Mouse (Mus musculus): ENCODE measurements around the gene Zfp444.
"Not testable (repeated sequence)": the region's sequence is repeated elsewhere in the genome, so short reads cannot be mapped to it uniquely, and the experiment has no call there.

The Zfp444 gene

DNA sequence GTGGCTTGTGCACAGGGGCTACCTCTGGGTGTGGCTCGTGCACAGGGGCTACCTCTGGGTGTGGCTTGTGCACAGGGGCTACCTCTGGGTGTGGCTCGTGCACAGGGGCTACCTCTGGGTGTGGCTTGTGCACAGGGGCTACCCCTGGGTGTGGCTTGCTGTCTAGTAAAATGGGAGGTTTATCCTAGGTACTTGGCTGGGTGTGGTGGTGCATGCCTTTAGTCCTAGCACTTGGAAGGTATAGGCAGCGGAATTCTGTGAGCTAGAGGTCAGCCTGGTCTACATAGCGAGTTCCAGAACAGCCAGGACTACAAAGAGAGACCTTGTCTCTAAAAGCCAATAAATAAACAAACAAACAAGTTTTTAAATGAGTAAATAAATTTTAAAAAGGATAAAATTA, 42.7 kb downstream of the Zfp444 start:
- not testable (repeated sequence) for DNase-seq (ENCODE audit: low read depth)

DNA sequence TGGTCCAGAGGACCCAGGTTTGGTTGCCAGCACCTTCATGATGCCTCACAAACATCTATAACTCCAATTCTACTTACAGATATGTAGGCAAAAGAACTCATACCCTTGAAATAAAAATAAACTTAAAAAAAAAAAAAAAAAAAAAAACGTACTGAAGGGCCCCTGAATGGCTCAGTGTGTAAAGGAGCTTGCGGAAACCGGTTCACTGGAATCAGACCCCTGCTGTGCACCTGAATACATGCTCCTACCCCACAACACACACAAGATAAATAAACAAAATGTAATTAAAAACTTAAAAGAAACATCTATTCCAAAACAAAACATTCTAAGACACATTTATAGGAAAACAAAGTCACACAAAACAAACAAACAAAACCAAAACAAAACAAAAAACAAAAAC, 48.1 kb downstream of the Zfp444 start:
- no peak for DNase-seq (ENCODE audit: low read depth)

DNA sequence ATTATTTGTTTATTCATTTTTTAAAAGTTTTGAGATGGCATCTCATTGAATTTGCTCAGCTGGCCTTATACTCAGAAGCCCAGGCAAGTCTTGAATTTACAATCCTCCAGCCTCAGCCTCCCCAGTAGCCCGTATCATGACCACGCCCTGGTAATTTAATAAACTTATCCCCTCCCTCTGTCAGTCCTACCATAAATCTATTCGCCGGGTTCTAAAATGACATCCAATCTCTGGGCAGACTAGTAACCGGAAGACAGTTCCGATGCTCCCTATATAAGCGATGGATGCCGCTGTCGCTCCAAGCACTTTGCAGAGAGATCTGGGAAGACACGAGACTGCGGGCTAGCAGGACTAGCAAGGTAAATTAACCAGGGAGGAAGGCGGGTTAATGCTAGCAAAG, 50.0 kb downstream of the Zfp444 start, which contains the start of gene Zscan5b:
Zscan5b (plus strand) TSS at position 301 of the 400 bp plus-strand sequence.
- no peak for DNase-seq (ENCODE audit: low read depth)

DNA sequence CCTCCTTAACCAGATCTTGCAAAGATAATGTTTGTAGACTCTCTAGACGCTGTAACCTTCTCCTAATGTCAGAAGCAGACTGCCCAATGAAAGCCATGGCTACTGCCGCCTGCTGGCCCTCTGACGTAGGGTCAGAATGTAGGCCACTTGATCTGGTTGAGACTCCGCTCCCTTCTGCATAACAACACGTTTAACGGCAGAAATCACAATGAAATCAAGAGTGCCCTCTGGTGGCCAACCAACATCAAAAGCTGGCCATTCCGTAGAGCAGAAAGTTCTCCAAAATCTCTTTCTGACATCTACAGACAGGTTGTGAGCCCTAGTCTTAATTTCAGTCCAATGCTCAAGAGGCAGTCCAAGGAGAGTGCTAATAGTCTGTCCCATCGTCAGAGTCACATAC, 56.5 kb downstream of the Zfp444 start:
- DNase-seq (ENCODE audit: low read depth): not testable (repeated sequence)

DNA sequence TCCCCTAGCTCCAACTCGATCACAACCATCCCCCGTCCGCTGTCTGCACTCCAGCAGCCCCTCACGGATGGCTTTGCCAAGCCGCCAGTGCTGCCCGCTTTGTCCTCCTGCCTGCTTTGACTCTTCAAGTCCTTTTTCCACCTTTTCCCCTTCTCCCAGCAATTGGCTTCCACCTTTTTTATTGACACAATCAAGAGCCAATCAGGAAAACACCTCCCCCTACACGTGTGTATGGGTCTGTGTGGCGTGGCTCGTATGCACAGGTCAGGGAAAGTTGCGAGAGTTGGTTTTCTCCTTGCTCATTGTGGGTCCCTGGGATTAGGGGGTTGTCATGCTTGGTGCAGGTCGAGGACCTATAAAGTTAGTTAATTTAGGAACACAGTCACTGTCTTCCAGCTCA, 67.8 kb downstream of the Zfp444 start:
- DNase-seq (ENCODE audit: low read depth): no peak

DNA sequence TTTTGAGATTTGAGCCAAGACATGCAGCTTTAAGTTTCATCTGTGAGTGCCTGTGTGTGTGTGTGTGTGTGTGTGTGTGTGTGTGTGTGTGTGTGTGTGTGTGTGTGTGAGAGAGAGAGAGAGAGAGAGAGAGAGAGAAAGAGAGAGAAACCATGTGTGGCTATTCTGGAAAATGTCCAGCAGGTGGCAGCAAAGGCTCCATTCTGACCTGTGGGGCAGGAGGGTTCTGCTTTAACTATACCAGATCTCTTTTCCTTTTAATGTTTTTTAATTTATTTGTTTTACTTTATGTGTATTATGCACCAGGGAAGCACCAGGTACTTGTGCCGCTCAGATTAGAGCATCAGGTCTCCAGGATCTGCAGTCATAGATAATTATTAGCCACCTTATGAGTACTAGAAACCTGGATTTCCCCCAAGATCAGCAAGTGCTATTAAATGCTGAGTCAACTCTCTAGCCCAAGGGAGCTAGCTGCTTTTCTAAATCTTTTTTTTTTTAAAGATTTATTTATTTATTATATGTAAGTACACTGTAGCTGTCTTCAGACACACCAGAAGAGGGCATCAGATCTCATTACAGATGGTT, 68.9 kb downstream of the Zfp444 start:
- DNase-seq (ENCODE audit: low read depth): peak; percentile 34

All from c-Kit-positive CD71-negative TER-119-negative erythroid progenitor cells, embryonic 14.5 days (primary cell).